Mouse (Mus musculus) cortical plate, adult 2 months (tissue): ENCODE data around the gene E130308A19Rik.

Experiments
- CTCF ChIP-seq: fragments of 200-500 bp; IDR thresholded peaks from 2 replicates; pipeline ENCODE4 v1.5.1; 2011; ENCODE audit warnings: mild to moderate bottlenecking, control low read depth, low read length; ENCODE audit not compliant: insufficient read depth; ENCODE audit errors: extremely low read depth
- POLR2A ChIP-seq: fragments of 200-500 bp; IDR thresholded peaks from 2 replicates; pipeline ENCODE4 v1.6.1; 2011; ENCODE audit warnings: mild to moderate bottlenecking, low read length, control low read depth; ENCODE audit not compliant: insufficient read depth; ENCODE audit errors: extremely low read depth

DNA sequence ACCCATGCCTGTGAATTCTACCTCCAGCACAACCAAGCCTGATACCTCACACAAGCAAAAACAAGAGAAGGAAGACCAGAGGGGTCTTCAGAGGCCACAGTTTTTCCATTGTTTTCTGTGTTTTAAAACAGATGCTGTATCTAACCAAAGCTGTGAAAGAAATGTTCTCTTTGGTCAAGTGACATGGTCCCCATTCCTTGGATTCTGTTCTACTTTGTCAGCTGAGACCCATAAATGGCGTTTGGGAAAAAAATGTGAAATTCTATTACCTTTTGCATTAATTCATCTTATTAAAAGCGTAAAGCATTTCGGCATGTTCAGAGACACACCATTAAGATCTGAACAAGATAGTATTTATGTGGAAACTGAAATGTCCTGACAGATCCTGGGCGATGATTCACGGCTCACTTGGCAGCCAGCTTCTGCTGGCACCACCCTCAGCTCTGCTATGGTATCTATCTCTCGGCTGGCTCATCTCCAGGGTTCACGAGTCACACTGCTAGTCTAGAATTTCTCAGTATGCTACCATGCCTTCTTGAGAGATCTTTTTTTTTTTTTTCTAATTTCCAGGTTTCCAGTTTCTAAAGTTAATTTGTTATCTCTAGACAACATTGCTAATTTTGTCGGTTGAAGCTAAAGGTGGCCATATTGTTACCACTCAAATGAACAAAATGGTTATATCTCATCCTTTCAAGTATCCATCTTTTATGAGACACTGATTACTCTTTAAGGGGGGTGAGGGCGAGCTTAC lies 130.5 kb downstream of the E130308A19Rik start:
- TF ChIP-seq CTCF (no peak), POLR2A (no peak)
